Mouse (Mus musculus) layer of hippocampus, adult 8-10 months (tissue): ENCODE measurements around the gene Nnmt. TPM values are rescaled to one million over a fixed set of nuclear protein-coding genes. Genes with fewer than 3 reads are reported as not detected.
A peak's percentile ranks its signal among the peaks of the same experiment; 100 is the strongest.

Experiments
- DNase-seq, 2 experiments: peaks; one replicate each; pipeline ENCODE4 v3.0.0; 2022; ENCODE audit warnings: low spot score in 2 of 2
- total RNA-seq, 4 experiments: library from RNA; stranded (reverse); gene quantifications; 2 replicates each; pipeline ENCODE4 v1.2.4; 2022

The Nnmt gene
- total RNA-seq, 4 experiments from 2014 or later = 1.5 to 2.9 (median 2.6) TPM

DNA sequence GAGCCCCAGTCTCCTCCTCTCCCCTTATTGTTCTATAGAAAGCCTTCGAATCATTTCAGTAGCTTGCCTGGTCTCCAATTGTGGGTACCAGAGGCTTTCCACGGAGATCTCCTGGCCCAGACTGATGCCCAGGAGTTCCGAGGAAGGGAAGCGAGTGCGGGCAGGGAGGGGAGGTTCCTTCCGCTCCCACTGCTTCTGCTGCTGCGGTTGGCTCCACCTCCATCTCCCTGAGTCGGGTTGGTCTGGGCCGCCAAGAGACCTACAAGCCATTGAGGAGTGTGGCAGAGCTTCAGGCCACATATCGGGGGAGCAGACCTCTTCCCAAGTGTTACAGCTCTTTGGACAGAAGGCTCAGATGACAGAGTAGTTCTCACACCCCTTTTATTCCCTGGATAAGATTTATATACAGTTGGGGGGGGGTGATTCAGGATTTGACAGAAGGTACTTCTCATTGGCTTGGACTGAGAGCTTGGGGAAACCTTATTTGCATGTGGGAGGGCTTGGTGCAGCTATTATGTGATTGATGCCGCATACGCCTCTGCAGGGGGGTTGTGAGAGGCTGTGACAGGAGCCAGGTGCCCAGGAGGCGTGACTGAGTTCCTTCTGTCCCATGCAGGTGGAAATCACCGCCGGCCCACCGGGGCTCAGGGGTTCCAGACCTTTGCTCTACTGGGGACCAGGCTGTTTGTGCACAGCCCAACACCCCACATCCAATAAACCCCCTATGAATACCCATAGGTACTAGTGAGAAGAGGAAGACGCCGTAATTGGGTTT lies 30.8 kb upstream of the Nnmt start:
- peak in 1 of 2 experiments; percentile 1 for DNase-seq

DNA sequence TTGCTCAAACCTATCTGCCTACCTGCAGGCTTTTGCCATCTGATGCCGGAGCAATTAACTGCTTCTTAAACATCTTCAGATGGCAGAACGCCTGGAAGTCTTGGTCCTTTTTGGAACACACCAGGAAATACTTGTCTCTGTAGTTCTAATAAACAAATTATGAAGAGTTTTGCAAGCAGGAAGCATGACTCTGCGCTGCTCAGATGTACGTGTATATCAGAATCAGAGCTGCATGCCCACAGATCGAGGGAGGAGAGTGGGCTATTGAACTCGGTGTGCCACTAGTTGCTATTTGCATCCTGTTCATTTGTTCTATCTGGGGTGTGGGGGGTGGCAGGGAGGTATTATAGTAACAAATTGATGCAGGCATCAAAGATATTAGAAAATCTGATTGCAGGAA lies 28.2 kb upstream of the Nnmt start:
- DNase-seq = no peak

DNA sequence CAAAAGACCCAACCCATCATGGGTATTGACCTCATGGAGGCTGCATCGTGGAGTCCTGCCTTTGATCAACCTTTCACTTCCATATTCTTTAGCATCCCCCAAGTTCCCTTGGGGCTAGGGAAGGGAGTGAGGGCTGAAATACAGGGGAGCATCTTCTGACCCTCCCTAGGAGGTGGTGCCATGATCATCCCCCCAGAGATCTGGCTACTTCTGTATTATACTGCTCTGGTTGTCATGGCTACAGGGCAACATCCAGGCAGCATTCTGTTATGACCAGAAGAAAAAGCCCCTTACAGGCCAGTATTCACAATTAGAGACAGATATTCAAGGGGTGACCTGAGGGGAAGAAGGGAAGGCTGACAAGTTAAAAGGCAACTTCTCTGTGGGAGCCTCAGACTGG lies 14.3 kb upstream of the Nnmt start:
- no peak for DNase-seq

DNA sequence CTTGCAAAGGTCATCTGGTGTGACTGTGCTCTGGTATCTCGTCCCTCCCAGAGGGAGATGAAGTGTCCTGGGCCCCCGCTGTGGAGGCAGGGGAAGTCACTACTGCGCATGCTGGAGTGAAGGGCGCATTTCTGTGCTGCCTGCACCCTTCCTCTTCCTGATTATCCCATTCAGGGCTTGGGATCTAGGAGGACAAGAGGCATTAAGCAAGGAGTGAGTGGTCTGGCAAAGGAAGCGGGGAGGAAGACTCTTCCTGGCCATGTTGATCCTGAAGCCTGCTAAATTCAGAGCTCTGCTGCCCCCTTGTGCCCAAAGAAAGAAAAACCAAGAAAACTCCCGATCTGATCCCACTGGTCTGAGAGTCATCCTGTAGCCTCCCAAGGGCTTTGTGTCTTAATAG lies 13.6 kb upstream of the Nnmt start:
- peak in 1 of 2 experiments; percentile 55 for DNase-seq

DNA sequence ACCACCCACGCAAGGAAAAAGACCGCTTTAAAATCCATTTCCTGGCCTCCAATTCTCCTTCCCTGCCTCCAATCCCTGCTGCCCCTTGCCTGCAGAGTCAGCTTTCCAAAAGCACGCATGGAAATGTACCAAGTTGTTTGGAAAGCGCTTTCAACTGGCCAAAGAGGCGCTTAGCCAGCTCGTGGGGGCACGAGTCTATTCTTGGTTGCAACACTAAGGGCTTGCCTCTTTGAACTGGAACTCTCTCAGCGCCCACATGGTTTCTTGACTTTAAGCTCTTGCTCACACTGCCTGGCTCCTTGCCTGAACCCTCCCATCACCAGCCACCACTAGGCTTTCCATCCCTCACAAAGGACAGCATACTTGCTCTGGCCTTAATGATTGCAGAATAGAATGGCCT lies 13.2 kb upstream of the Nnmt start:
- no peak for DNase-seq

DNA sequence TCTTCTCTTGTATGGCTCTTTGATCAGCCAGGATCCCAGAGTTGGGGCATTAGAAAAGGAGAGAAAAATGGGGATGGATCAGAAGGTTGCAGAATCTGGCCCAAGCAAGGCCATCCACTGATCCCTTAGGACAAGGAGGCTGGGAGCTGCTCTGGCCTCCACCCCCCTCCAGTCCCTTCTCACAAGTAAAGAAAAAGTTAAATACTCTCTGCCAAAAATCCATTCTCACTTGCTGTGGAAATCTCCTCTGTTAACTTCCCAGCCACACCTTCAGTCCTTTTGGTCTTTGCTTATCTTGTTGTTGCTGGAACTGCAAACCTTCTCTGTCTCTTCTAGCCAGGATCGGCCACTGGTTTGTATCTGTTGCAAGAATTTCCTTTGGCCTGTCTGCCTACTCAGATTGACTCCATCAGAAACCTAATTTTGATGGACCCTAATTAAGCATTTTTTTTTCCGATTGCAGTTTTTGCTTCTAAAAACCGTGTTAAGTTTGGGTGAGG lies 12.6 kb upstream of the Nnmt start:
- DNase-seq = no peak

DNA sequence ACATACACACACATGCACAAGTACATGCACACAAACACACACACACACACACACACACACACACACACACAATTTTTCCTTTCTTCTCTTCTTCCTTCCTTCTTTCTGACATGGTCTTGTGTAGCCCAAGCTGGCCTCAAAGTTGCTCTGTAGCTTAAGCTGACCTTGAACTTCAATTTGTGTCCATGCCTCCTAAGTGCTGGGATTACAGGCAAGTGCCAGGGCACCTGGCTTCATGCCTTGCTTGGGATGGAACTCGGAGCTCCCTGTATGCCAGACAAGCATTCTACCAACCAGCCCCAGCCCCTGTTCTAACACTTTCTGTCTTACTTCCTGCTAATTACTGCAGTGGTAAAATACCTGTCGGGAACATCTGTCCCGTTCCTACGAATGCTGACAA lies 8.3 kb upstream of the Nnmt start:
- DNase-seq = no peak

DNA sequence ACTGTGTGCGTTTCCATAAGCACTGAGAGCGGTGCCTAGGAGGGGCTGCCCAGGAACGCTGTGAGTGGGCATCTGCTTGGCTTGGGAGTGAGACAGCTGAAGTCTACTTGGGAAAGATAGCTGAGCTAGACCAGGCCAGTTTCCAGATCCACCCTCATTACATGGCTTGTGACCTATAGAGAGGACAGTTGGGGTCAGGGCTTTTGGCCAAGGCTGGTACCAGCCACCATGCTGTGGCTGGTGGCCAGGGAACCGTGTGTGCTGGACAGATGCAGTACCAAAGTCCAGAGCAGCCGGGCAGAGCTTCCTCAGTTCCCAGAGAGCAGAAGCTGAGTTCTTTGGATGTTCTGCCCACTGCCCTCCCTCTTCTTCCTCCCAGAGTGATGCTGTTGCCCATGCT lies 7.6 kb upstream of the Nnmt start:
- no peak for DNase-seq

DNA sequence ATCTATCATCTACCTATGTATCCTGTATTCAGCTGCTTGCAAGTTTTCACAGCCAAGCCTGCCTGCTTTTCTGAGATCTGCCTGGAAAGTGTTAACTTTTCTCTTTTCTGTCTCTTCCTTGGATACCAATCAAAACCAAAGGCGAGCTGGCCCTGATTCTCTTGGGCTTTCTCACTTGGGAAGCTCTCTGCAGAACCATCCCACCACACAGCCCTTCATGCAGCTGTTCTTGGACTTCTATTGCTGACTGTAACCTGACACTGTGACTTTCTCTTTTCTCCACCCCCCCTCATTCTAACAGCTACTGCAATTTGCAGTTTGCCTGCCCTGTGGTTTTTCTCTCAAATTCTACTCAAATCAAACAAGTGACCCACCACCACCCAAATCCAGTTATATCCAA lies 6.1 kb upstream of the Nnmt start:
- DNase-seq = no peak

DNA sequence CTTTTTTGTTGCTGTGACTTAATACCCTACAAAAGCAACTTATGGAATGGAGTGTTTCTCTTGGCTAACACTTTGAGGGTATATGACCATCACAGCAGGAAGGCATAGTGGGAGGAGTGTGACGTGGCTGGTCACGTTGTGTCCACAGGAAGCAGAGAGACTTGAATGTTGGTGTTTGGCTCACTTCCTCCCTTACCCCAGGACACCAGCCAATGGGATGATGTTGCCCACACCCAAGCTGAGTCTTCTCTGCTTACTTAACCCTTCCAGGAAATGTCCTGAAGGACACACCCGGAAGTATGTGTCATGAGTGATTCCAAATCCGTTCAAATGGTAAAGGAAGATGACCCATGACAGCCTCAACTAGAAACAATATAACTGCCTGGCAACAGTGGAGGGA lies 4.8 kb upstream of the Nnmt start:
- DNase-seq = no peak

DNA sequence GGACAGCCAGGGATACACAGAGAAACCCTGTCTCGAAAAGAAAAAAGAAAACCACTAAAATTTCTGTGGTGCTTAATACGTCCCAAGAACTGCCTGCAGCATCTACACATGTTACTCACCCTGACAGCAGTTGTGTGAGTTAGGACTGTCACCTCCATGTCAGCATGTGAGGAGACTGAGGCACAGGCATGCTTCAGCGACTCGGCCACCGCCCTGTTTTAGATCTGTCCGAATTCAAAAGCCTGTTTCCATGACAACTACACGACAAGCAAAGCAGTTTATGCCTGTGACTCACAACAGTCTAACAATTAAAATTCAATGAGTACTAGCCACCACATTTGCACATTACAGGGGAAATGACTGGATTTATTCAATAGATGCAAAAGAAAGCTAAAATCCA lies 2.5 kb upstream of the Nnmt start:
- DNase-seq = no peak

DNA sequence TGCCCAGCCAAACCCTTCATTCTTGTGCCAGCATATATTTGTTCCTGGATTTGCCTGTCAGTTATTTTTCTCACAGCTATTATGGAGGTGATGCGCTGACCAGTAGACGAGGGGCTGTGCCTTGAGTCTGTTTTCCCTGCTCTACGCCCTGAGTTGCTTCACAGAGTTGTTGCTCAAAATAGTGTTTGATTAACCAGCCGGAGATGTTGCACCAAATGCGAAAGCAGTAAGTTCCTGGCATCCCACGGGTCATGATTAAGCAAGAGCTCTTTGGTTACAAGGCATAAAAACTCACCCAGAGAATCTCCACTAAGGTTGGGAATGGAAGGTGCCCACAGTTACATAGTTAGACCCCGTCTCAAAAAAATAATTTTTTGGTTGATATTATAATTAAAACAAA lies 1.2 kb upstream of the Nnmt start:
- no peak for DNase-seq

DNA sequence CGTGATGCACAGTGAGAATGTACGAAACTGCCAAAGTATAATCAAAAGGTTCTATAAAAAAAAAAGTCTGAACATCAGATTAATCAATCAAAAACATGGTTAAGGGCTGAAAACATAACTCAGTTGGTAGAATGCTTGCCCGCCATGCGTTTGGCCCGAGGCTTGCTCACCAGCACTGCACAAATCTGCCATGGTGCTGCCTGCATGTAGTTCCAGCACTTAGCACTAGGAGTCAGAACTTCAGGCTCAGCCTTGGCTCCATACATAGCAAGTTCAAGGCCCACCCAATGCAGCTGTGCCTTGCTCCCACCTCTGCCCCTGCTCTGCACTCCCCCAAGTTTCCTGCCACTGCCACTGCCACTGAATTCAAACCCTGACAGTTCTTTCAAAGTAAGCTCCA lies 744 bp upstream of the Nnmt start:
- DNase-seq = no peak

DNA sequence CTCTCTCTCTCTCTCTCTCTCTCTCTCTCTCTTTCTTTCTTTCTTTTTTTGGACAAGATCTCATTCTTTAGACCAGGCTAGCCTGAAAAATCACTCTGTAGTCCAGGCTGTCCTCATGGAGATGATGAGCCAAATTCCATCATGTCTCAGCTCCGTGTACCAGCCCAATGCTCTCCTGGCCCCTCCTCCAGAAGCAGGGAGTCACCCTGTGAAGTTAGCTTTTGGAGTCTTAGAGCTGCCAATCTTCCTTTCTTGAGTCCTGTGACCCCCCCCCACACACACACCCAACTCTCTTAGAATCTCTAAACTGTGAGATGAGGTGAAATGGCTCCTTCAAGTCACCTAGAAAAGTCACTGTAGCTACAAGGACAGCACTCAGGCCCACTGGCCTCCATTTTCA lies 727 bp downstream of the Nnmt start:
- DNase-seq = no peak

DNA sequence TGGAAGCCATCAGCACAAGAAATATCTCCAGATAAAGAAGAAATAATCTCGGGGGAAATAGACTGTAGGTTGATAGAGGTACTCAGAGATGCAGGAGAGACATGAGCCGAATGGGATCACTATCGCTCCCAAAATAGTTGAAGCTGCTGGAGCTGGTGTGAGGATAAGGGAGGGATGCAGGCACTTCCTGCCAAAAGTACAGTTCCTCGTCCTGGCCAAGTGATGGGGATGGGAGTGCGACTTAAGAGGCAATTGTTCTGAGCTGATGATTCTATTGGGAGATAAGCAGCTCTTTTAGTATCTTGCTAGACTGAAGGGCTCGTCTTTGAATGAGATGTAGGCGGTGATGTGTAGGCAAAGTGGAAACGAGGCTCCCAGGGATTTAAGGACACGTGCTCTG lies 4.1 kb downstream of the Nnmt start:
- no peak for DNase-seq

DNA sequence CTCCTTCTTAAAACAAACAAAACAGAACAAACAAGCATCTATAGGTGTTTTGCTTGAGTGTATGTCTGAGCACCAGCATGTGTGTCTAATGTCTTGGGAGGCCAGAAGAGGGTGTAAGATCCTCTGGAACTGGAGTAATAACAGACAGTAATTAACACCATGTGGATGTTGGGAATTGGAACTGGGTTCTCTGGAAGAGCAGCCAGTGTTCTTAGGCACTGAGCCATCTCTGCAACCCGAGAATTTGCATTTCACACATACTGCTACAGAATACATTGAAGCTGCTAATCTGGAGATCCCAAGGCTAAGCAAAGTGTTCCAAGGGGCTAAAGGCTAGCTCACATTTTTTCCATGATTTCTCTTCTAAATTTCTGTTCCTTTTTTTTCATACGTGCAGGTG lies 4.9 kb downstream of the Nnmt start:
- no peak for DNase-seq

DNA sequence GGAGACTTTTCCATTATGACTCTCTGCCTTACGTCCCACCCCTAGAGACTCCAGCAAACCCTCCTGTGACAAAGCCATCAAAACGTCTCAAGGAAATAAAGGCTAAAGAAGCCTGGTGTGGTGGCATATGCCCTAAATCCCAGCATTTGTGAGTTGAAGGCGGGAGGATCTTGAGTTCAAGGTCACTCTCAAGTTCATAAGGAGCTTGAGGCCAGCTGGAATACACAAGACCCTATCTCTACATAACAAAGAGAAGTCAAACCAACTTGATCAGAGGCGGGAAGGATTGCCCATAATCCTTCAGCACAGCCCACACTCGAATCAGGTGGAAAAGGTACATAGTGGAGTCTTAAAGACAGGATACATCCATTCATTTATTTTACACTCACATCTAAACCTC lies 7.5 kb downstream of the Nnmt start:
- DNase-seq = no peak

DNA sequence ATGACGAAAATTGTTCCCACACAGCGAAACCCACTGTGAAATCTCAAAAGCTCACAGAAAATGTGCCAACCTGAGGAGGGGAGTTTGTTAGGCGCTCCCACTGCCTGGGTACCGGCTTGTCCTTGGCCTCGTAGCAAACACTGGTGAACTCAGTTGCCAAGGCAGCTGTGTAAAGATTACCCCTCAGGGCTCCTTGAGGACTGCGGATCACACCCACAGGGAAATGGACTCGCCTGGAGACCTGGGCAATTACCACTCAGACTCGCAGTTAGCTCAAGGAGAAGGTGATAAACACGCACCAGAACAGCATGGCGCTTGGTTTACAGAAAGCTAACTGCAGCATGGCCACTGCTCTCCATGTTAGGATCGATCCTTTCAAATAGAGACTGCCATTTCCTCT lies 8.0 kb downstream of the Nnmt start:
- DNase-seq = no peak

DNA sequence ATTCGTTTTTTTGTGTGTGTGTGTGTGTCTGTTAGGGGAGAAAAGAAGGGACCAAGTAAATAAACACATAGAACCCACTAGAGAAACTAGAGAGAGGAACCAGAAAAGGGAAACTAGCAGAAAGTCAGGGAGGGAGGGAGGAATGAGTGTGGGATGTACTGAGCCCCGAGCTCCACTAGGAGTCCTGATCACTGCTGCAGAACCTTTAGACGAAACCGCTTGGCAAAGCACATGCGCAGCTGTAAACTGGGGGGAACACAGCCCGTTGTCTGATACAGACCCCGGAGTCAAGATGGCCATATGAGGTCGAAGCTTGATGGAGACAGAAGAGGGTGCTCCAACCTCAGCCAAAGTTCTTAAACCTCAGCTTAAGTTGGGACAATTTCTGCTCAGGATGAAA lies 11.0 kb downstream of the Nnmt start:
- DNase-seq = no peak

DNA sequence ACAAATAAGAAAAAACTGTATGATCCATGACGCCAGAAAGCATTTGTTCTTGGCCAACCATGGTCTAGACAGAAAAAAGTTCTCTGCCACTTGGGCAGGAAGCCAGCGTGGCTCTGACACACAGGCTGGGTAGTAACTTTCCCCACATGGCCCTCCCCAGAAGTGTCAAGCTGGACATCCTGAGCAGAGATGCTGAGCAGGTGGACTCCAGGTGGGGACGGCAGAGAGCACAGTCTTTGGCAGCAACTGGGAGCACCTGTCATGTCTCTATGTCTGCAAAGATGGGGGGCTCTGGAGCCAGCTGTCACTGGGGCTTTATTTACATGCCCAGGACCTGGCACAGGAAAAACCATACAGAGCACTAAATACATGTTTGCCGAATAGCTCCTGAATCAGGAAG lies 14.3 kb downstream of the Nnmt start:
- DNase-seq = no peak

DNA sequence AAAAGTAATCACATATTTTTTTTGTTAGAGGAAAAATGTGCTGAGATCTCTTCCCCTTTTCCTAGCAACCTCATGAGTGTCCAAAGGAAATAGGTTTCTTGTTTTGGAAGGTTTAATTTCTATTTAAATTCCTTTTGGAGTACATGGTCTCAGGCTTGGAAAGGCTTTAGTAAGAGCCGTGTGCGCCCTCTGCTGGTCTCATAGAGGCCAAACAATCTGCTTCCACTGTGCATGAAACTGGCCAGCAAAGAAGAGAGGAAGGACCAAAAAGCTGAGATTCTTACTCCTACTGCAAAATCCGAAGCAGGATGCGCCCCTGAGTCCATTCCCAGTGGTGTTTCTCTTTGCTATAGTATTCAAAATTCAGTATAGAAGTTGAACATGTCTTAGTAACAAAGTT lies 18.6 kb downstream of the Nnmt start:
- DNase-seq = peak; percentile 22 to 65

DNA sequence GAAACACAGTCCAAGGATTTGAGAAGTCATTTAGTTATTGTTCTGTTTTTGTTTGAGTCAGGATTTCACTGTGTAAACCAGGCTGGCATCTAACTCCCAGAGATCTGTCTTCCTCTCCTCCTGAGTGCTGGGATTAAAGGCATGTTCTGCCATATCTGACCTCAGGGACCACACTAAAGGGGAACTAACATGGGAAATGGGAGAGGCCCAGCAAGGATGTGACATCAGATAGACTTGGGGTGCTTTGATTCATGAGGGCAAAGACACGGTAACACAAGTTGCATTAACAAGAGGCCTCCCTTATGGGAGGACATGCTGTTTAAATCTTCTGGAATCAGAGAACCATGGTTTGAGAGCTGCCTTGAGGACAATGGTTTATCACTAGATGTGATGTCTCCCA lies 24.1 kb downstream of the Nnmt start:
- DNase-seq = no peak

DNA sequence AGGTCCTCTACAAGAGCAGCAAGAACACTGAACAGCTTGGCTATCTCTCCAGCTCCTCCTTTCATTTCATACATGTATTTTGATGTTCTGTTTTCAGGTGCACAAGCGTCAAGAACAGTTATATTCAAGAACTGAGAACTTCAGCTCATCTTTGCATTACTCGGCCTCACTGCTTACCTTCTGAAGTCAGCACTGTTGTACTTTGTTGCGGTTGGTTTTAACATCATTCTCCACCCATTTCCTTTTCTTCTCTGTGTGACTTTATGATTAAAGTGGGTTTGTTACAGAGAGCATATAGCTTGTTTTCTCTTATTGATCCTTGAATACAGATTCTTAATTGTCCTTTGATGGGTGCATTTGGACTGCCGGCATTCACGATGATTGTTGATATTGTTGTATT lies 42.6 kb downstream of the Nnmt start:
- no peak for DNase-seq
